Mouse (Mus musculus) heart, embryonic 11.5 days (tissue): ENCODE results near the gene Doxl2. TPM values are rescaled to one million over a fixed set of nuclear protein-coding genes. Genes with fewer than 3 reads are reported as not detected.

Source experiments
- ATAC-seq: fragments of 200-750 bp; cut with Nextera tagmentation; replicated peaks from 2 replicates; pipeline ENCODE4 v1.8.0; 2017; ENCODE audit warnings: moderate library complexity; ENCODE audit not compliant: insufficient number of reproducible peaks, low FRiP score, low TSS enrichment
- H3K27ac ChIP-seq: fragments of 300-500 bp; sonication (generic); 2 replicates; pipeline ENCODE4 v1.5.1; 2014; ENCODE audit warnings: mild to moderate bottlenecking, low read depth, low read length
- H3K27me3 ChIP-seq: fragments of 300-500 bp; sonication (generic); 2 replicates; pipeline ENCODE4 v1.6.1; 2014; ENCODE audit warnings: mild to moderate bottlenecking, low read length, mixed read lengths; ENCODE audit not compliant: control insufficient read depth, insufficient read depth
- H3K36me3 ChIP-seq: fragments of 300-500 bp; sonication (generic); 2 replicates; pipeline ENCODE4 v1.6.1; 2014; ENCODE audit warnings: mild to moderate bottlenecking, low read length, moderate library complexity, mixed read lengths; ENCODE audit not compliant: control insufficient read depth, insufficient read depth
- H3K4me1 ChIP-seq: fragments of 300-500 bp; sonication (generic); 2 replicates; pipeline ENCODE4 v1.6.1; 2014; ENCODE audit warnings: low read length; ENCODE audit not compliant: control insufficient read depth, insufficient read depth
- H3K4me2 ChIP-seq: fragments of 300-500 bp; sonication (generic); 2 replicates; pipeline ENCODE4 v1.6.1; 2014; ENCODE audit warnings: mild to moderate bottlenecking, moderate library complexity
- H3K4me3 ChIP-seq: fragments of 300-500 bp; sonication (generic); 2 replicates; pipeline ENCODE4 v1.5.1; 2014; ENCODE audit warnings: low read depth, low read length
- H3K9ac ChIP-seq: fragments of 300-500 bp; sonication (generic); 2 replicates; pipeline ENCODE4 v1.6.1; 2014; ENCODE audit warnings: mild to moderate bottlenecking, low read depth, low read length, moderate library complexity
- H3K9me3 ChIP-seq: fragments of 300-500 bp; sonication (generic); replicated peaks from 2 replicates; pipeline ENCODE4 v1.6.1; 2016; ENCODE audit warnings: low read length; ENCODE audit not compliant: control insufficient read depth
- WGBS: fragments of 180-500 bp; shearing (Covaris S2); extraction: QIAGEN DNeasy Blood & Tissue Kit; methylation state at CpG from one replicate; pipeline ENCODE4 v1.1.7; 2014; ENCODE audit not compliant: insufficient replicate concordance; 5-methylcytosine and 5-hydroxymethylcytosine counted together
- polyA plus RNA-seq: library from polyadenylated mRNA; unstranded; fragments of >200 nt; fragmentation: Nextera tagmentation; extraction: Ambion mirVana; gene quantifications from 2 replicates; pipeline ENCODE4 v1.2.1, GENCODE M21; 2014

The Doxl2 gene
- polyA plus RNA-seq, 1 experiment from 2014 or later: not detected

GRCm38 (mm10) chr6:48998186-48998585, 23.4 kb downstream of the Doxl2 start:
- no peaks in the 10 kb centered on the region for H3K27me3 ChIP-seq
- ATAC-seq: no peak
- no peak overlapping the region for H3K4me3 ChIP-seq
- no peaks in the 10 kb centered on the region for H3K4me1 ChIP-seq
- 44% methylated on average over 6 of the region's 6 CpGs for WGBS
- no peak overlapping the region for H3K4me2 ChIP-seq
- no peak overlapping the region for H3K27ac ChIP-seq
- H3K9me3 ChIP-seq: no peaks in the 10 kb centered on the region
- no peak overlapping the region for H3K9ac ChIP-seq
- no peaks in the 10 kb centered on the region for H3K36me3 ChIP-seq

- Histone ChIP-seq H3K36me3 (no peaks in the 10 kb centered on the region), H3K9ac (no peak overlapping the region), H3K27me3 (no peaks in the 10 kb centered on the region), H3K4me2 (no peak overlapping the region), H3K27ac (no peak overlapping the region), H3K4me3 (no peak overlapping the region), H3K9me3 (no peaks in the 10 kb centered on the region), H3K4me1 (no peaks in the 10 kb centered on the region)
- no peak for ATAC-seq
- WGBS: 79% methylated on average over 4 of the region's 4 CpGs
Observed at GRCm38 (mm10) chr6:48998796-48999195, 24.0 kb downstream of the Doxl2 start.

- H3K9ac ChIP-seq: no peak overlapping the region
- no peak overlapping the region for H3K4me3 ChIP-seq
- H3K4me2 ChIP-seq: no peak overlapping the region
- H3K36me3 ChIP-seq: no peaks in the 10 kb centered on the region
- no peak overlapping the region for H3K27ac ChIP-seq
- no peak for ATAC-seq
- no peaks in the 10 kb centered on the region for H3K9me3 ChIP-seq
- 37% methylated on average over 4 of the region's 4 CpGs for WGBS
- H3K27me3 ChIP-seq: no peaks in the 10 kb centered on the region
- no peaks in the 10 kb centered on the region for H3K4me1 ChIP-seq
Observed at GRCm38 (mm10) chr6:49003381-49003780, 28.6 kb downstream of the Doxl2 start.

- ATAC-seq: no peak
Observed at GRCm38 (mm10) chr6:49007981-49008380, 33.2 kb downstream of the Doxl2 start.

GRCm38 (mm10) chr6:49008420-49009160, 33.8 kb downstream of the Doxl2 start:
- H3K27me3 ChIP-seq: no peaks in the 10 kb centered on the region
- H3K27ac ChIP-seq: no peak overlapping the region
- peak overlapping the region; percentile 38 for H3K4me3 ChIP-seq
- H3K4me2 ChIP-seq: peak overlapping the region; percentile 66
- no peaks in the 10 kb centered on the region for H3K9me3 ChIP-seq
- no peak for ATAC-seq
- peak overlapping the region; percentile 46; the same call in 1 of the 2 replicates for H3K9ac ChIP-seq
- 22% methylated on average over 13 of the region's 13 CpGs for WGBS
- H3K4me1 ChIP-seq: no peaks in the 10 kb centered on the region
- no peaks in the 10 kb centered on the region for H3K36me3 ChIP-seq

More at GRCm38 (mm10) chr6:49007981-49008380, 33.2 kb downstream of the Doxl2 start:
- H3K4me3 ChIP-seq: peak overlapping the region; percentile 38
- 3% methylated on average over 9 of the region's 9 CpGs for WGBS
- no peaks in the 10 kb centered on the region for H3K4me1 ChIP-seq
- no peaks in the 10 kb centered on the region for H3K36me3 ChIP-seq
- H3K9me3 ChIP-seq: no peaks in the 10 kb centered on the region
- H3K4me2 ChIP-seq: peak overlapping the region; percentile 66
- H3K27ac ChIP-seq: no peak overlapping the region
- no peaks in the 10 kb centered on the region for H3K27me3 ChIP-seq
- H3K9ac ChIP-seq: peak overlapping the region; percentile 46; the same call in 1 of the 2 replicates

- Histone ChIP-seq H3K9me3 (no peaks in the 10 kb centered on the region), H3K27ac (no peak overlapping the region), H3K4me2 (peak overlapping the region; percentile 66), H3K36me3 (no peaks in the 10 kb centered on the region), H3K9ac (no peak overlapping the region), H3K4me1 (no peaks in the 10 kb centered on the region), H3K27me3 (no peaks in the 10 kb centered on the region), H3K4me3 (no peak overlapping the region)
- ATAC-seq: no peak
- 30% methylated on average over 7 of the region's 7 CpGs for WGBS
Observed at GRCm38 (mm10) chr6:49009161-49009555, 34.4 kb downstream of the Doxl2 start.

GRCm38 (mm10) chr6:49009665-49010064, 34.9 kb downstream of the Doxl2 start:
- H3K36me3 ChIP-seq: no peaks in the 10 kb centered on the region
- H3K27ac ChIP-seq: no peak overlapping the region
- H3K4me1 ChIP-seq: no peaks in the 10 kb centered on the region
- no peak overlapping the region for H3K4me3 ChIP-seq
- no peak overlapping the region for H3K9ac ChIP-seq
- no peak for ATAC-seq
- H3K27me3 ChIP-seq: no peaks in the 10 kb centered on the region
- H3K9me3 ChIP-seq: no peaks in the 10 kb centered on the region
- 73% methylated on average over 1 of the region's 1 CpGs for WGBS
- no peak overlapping the region for H3K4me2 ChIP-seq

GRCm38 (mm10) chr6:49011191-49011590, 36.4 kb downstream of the Doxl2 start:
- no peak overlapping the region for H3K4me3 ChIP-seq
- WGBS: 71% methylated on average over 5 of the region's 5 CpGs
- no peaks in the 10 kb centered on the region for H3K27me3 ChIP-seq
- no peaks in the 10 kb centered on the region for H3K36me3 ChIP-seq
- H3K4me1 ChIP-seq: no peaks in the 10 kb centered on the region
- H3K9ac ChIP-seq: no peak overlapping the region
- no peaks in the 10 kb centered on the region for H3K9me3 ChIP-seq
- H3K27ac ChIP-seq: no peak overlapping the region
- no peak overlapping the region for H3K4me2 ChIP-seq
- ATAC-seq: no peak

GRCm38 (mm10) chr6:49013023-49013422, 38.3 kb downstream of the Doxl2 start:
- no peaks in the 10 kb centered on the region for H3K36me3 ChIP-seq
- no peak overlapping the region for H3K27ac ChIP-seq
- WGBS: 73% methylated on average over 4 of the region's 4 CpGs
- no peaks in the 10 kb centered on the region for H3K4me1 ChIP-seq
- H3K9me3 ChIP-seq: no peaks in the 10 kb centered on the region
- H3K4me3 ChIP-seq: no peak overlapping the region
- no peak overlapping the region for H3K9ac ChIP-seq
- H3K27me3 ChIP-seq: no peaks in the 10 kb centered on the region
- ATAC-seq: no peak
- H3K4me2 ChIP-seq: no peak overlapping the region
